Mouse (Mus musculus) ES-E14 (cell line): ENCODE results near the gene Gm35549.

ENCODE experiments used
- CHD2 ChIP-seq: IDR thresholded peaks from 2 replicates; pipeline ENCODE4 v1.6.1; 2014; ENCODE audit warnings: mild to moderate bottlenecking, low read depth, low read length, inconsistent platforms
- HCFC1 ChIP-seq: IDR thresholded peaks from 2 replicates; pipeline ENCODE4 v1.6.1; 2012; ENCODE audit warnings: low read length, inconsistent platforms, borderline replicate concordance; ENCODE audit not compliant: insufficient read depth
- MAFK ChIP-seq: IDR thresholded peaks from 2 replicates; pipeline ENCODE4 v1.6.1; 2014; ENCODE audit warnings: mild to moderate bottlenecking, low read depth, low read length, inconsistent platforms; ENCODE audit not compliant: insufficient read depth
- ZC3H11A ChIP-seq: IDR thresholded peaks from 2 replicates; pipeline ENCODE4 v1.6.1; 2012; ENCODE audit warnings: low read depth, mild to moderate bottlenecking, inconsistent platforms, low read length, borderline replicate concordance
- ZNF384 ChIP-seq: IDR thresholded peaks from 2 replicates; pipeline ENCODE4 v1.6.1; 2012; ENCODE audit warnings: low read depth, low read length, inconsistent platforms

- TF ChIP-seq HCFC1 (no peak), CHD2 (no peak), ZNF384 (no peak), MAFK (no peak), ZC3H11A (no peak)
Observed at GRCm38 (mm10) chr9:122810212-122810611, 33.6 kb downstream of the Gm35549 start.
